Mouse (Mus musculus) liver, embryonic 14.5 days (tissue): ENCODE results near the gene Erp27. TPM values are rescaled to one million over a fixed set of nuclear protein-coding genes. Genes with fewer than 3 reads are reported as not detected.
A peak's percentile ranks its signal among the peaks of the same experiment; 100 is the strongest.

ENCODE experiments used
- ATAC-seq: fragments of 200-750 bp; cut with Nextera tagmentation; 2 replicates; pipeline ENCODE4 v1.8.0; 2017; ENCODE audit warnings: moderate number of reproducible peaks, mild to moderate bottlenecking, moderate library complexity; ENCODE audit not compliant: insufficient read depth
- DNase-seq, 3 experiments: peaks; one replicate each; pipeline ENCODE4 v3.0.0-alpha.2; 2012 to 2013; ENCODE audit warnings: low read depth in 3 of 3, low spot score in 3 of 3
- H3K27ac ChIP-seq: fragments of 300-500 bp; sonication (generic); 2 replicates; pipeline ENCODE4 v1.5.1; 2014; ENCODE audit warnings: moderate library complexity, mild to moderate bottlenecking, control low read depth, inconsistent platforms
- H3K27me3 ChIP-seq: fragments of 300-500 bp; sonication (generic); 2 replicates; pipeline ENCODE4 v1.6.1; 2014; ENCODE audit warnings: mild to moderate bottlenecking, low read length, moderate library complexity; ENCODE audit not compliant: control insufficient read depth, insufficient read depth
- H3K36me3 ChIP-seq: fragments of 300-500 bp; sonication (generic); replicated peaks from 2 replicates; pipeline ENCODE4 v1.6.1; 2014; ENCODE audit warnings: low read depth; ENCODE audit not compliant: control insufficient read depth, insufficient read depth
- H3K4me1 ChIP-seq, 2 experiments: fragments of 200-500 bp in 1 of 2; fragments of 300-500 bp in 1 of 2; sonication (generic) in 1 of 2; replicated peaks; 2 replicates each; pipeline ENCODE4 v1.6.1; 2012 to 2014; ENCODE audit warnings: antibody characterized with exemption in 1 of 2, inconsistent platforms in 1 of 2, low read length in 1 of 2; ENCODE audit not compliant: control insufficient read depth in 2 of 2, insufficient read depth in 2 of 2
- H3K4me2 ChIP-seq: fragments of 300-500 bp; sonication (generic); 2 replicates; pipeline ENCODE4 v1.6.1; 2014; ENCODE audit warnings: low read depth, mild to moderate bottlenecking, control low read depth, moderate library complexity
- H3K4me3 ChIP-seq, 2 experiments: fragments of 200-500 bp in 1 of 2; fragments of 300-500 bp in 1 of 2; sonication (generic) in 1 of 2; 2 replicates each; pipeline ENCODE4 v1.5.1; 2012 to 2014; ENCODE audit warnings: low read depth in 2 of 2, low read length in 2 of 2, mild to moderate bottlenecking in 2 of 2, control low read depth in 1 of 2, inconsistent platforms in 1 of 2, moderate library complexity in 1 of 2; ENCODE audit not compliant: insufficient read depth in 1 of 2
- H3K9ac ChIP-seq: fragments of 300-500 bp; sonication (generic); replicated peaks from 2 replicates; pipeline ENCODE4 v1.6.1; 2014; ENCODE audit warnings: mild to moderate bottlenecking, control low read depth, moderate library complexity
- H3K9me3 ChIP-seq: fragments of 300-500 bp; sonication (generic); 2 replicates; pipeline ENCODE4 v1.6.1; 2016; ENCODE audit warnings: low read length, mixed read lengths; ENCODE audit not compliant: control insufficient read depth
- CTCF ChIP-seq: IDR thresholded peaks from 2 replicates; pipeline ENCODE4 v1.5.1; 2016; ENCODE audit warnings: antibody characterized with exemption, low read depth, control low read depth
- EP300 ChIP-seq: IDR thresholded peaks from 2 replicates; pipeline ENCODE4 v1.6.1; 2016; ENCODE audit warnings: antibody characterized with exemption, low read depth
- WGBS: fragments of 180-500 bp; shearing (Covaris S2); extraction: QIAGEN DNeasy Blood & Tissue Kit; methylation state at CpG from one replicate; pipeline ENCODE4 v1.1.7; 2014; ENCODE audit not compliant: insufficient replicate concordance; 5-methylcytosine and 5-hydroxymethylcytosine counted together
- polyA plus RNA-seq, 2 experiments: library from polyadenylated mRNA; depleted of rRNA in 1 of 2; stranded (reverse) in 1 of 2; unstranded in 1 of 2; fragments of >200 nt; fragmentation: Nextera tagmentation in 1 of 2; extraction: Ambion mirVana in 1 of 2; gene quantifications; 2 replicates each; pipeline versions ENCODE4 v1.2.1 to v1.2.3; 2012 to 2014

Erp27 gene
- polyA plus RNA-seq, 2 experiments, result 0.08 to 0.09 TPM

- no peak overlapping the region for H3K9ac ChIP-seq
- H3K4me1 ChIP-seq, result peaks cover 0 to 6% of the 10 kb centered on the region in 2 experiments; a peak in 3 of 4 replicates
- DNase-seq, result no peak
- H3K36me3 ChIP-seq, result no peaks in the 10 kb centered on the region
- no peak overlapping the region for H3K4me3 ChIP-seq
- H3K27me3 ChIP-seq, result no peaks in the 10 kb centered on the region
- TF ChIP-seq CTCF (no peak), EP300 (no peak)
- 27% methylated on average over 4 of the region's 4 CpGs for WGBS
- H3K9me3 ChIP-seq, result no peaks in the 10 kb centered on the region
- no peak overlapping the region for H3K4me2 ChIP-seq
- ATAC-seq, result no peak
- H3K27ac ChIP-seq, result no peak overlapping the region
Measured at GRCm38 (mm10) chr6:136898222-136898621, 23.8 kb downstream of the Erp27 start.

GRCm38 (mm10) chr6:136897789-136898188 lies 24.2 kb downstream of the Erp27 start:
- H3K36me3 ChIP-seq, result no peaks in the 10 kb centered on the region
- 57% methylated on average over 4 of the region's 4 CpGs for WGBS
- H3K4me3 ChIP-seq, result no peak overlapping the region
- no peaks in the 10 kb centered on the region for H3K27me3 ChIP-seq
- no peak overlapping the region for H3K4me2 ChIP-seq
- ATAC-seq (no peak), DNase-seq (no peak)
- H3K4me1 ChIP-seq, result peaks cover 0 to 6% of the 10 kb centered on the region in 2 experiments; a peak in 3 of 4 replicates
- no peaks in the 10 kb centered on the region for H3K9me3 ChIP-seq
- TF ChIP-seq CTCF (no peak), EP300 (no peak)
- H3K9ac ChIP-seq, result no peak overlapping the region
- no peak overlapping the region for H3K27ac ChIP-seq

GRCm38 (mm10) chr6:136894532-136895339 lies 27.2 kb downstream of the Erp27 start:
- Histone ChIP-seq H3K4me2 (no peak overlapping the region), H3K27me3 (no peaks in the 10 kb centered on the region), H3K4me3 (no peak overlapping the region), H3K36me3 (no peaks in the 10 kb centered on the region), H3K9ac (no peak overlapping the region), H3K27ac (no peak overlapping the region), H3K4me1 (peaks cover 0 to 7% of the 10 kb centered on the region in 2 experiments; a peak in 2 of 4 replicates), H3K9me3 (no peaks in the 10 kb centered on the region)
- DNase-seq (no peak), ATAC-seq (no peak)
- 47% methylated on average over 15 of the region's 15 CpGs for WGBS
- TF ChIP-seq CTCF (no peak), EP300 (no peak)

- ATAC-seq, result peak; percentile 81
- TF ChIP-seq EP300 (0 out of 2 replicates have a peak, but pooled peaks have one; percentile 10), CTCF (no peak)
- no peaks in the 10 kb centered on the region for H3K9me3 ChIP-seq
Measured at GRCm38 (mm10) chr6:136892002-136892401, 30.0 kb downstream of the Erp27 start.

GRCm38 (mm10) chr6:136889554-136889953 lies 32.4 kb downstream of the Erp27 start:
- DNase-seq (no peak), ATAC-seq (no peak)
- no peaks in the 10 kb centered on the region for H3K36me3 ChIP-seq
- no peaks in the 10 kb centered on the region for H3K9me3 ChIP-seq
- WGBS, result 71% methylated on average over 6 of the region's 6 CpGs
- TF ChIP-seq EP300, result no peak
- no peak for TF ChIP-seq CTCF
- H3K4me2 ChIP-seq, result no peak overlapping the region
- peaks cover 0 to 7% of the 10 kb centered on the region in 2 experiments; a peak in 2 of 4 replicates for H3K4me1 ChIP-seq
- H3K9ac ChIP-seq, result no peak overlapping the region
- no peak overlapping the region for H3K4me3 ChIP-seq
- H3K27ac ChIP-seq, result no peak overlapping the region
- no peaks in the 10 kb centered on the region for H3K27me3 ChIP-seq

More at GRCm38 (mm10) chr6:136892002-136892401, 30.0 kb downstream of the Erp27 start:
- H3K4me1 ChIP-seq, result peaks cover 0 to 7% of the 10 kb centered on the region in 2 experiments; a peak in 2 of 4 replicates
- no peaks in the 10 kb centered on the region for H3K36me3 ChIP-seq
- H3K4me3 ChIP-seq, result no peak overlapping the region
- whole genome bisulfite sequencing, result 34% methylated on average over 2 of the region's 2 CpGs
- H3K27ac ChIP-seq, result no peak overlapping the region
- no peak overlapping the region for H3K4me2 ChIP-seq
- no peak overlapping the region for H3K9ac ChIP-seq
- no peak for DNase-seq
- H3K27me3 ChIP-seq, result no peaks in the 10 kb centered on the region
